29 mouse cellular contexts compared by ENCODE assay signal in genomic region chr7:56102293-56102847, GRCm38 (mm10). TPM values are rescaled to one million over a fixed set of nuclear protein-coding genes. Genes with fewer than 3 reads are reported as not detected.
DNase-seq lines count a peak whose midpoint lies in the region; ATAC-seq and TF ChIP-seq lines count a peak whose summit lies in the region.
"Had no signal": no experiment of that assay in that cellular context is flagged by ENCODE, and none has a peak within 500 bp of the region (broad histone marks: within the 10 kb centered on the region; RNA-seq: fewer than 3 reads in every experiment).

No protein-coding gene starts in this region.

- H3K9me3 ChIP-seq in forebrain, embryonic 15.5 days = no peaks in the 10 kb centered on the region
- no peaks in the 10 kb centered on the region for H3K9me3 ChIP-seq in forebrain, embryonic 12.5 days
- H3K9me3 ChIP-seq: embryonic facial prominence, embryonic 12.5 days; hindbrain, embryonic 13.5 days; liver, embryonic 13.5 days; midbrain, embryonic 10.5 days; midbrain, embryonic 15.5 days; neural tube, embryonic 15.5 days; stomach, embryonic 15.5 days had no signal

- H3K27ac ChIP-seq in forebrain, embryonic 15.5 days (replicated peaks) = peak overlapping the region; percentile 42
- no peak overlapping the region for H3K27ac ChIP-seq in forebrain, embryonic 12.5 days
- peak overlapping the region; percentile 1; the same call in 1 of the 2 replicates for H3K27ac ChIP-seq in left cerebral cortex, adult 2 months
- H3K27ac ChIP-seq: embryonic facial prominence, embryonic 12.5 days; hindbrain, embryonic 13.5 days; liver, embryonic 13.5 days; midbrain, embryonic 10.5 days; midbrain, embryonic 15.5 days; neural tube, embryonic 15.5 days; stomach, embryonic 15.5 days had no signal

- no peak for DNase-seq in left cerebral cortex, adult 2 months (ENCODE audit: extremely low spot score in 1 of 2, low spot score in 2 of 2)
- no peak for DNase-seq in left cerebral cortex, postnatal 4 days
- peak; percentile 42 for DNase-seq in brain, adult 2 months (ENCODE audit: low read depth, low spot score)
- DNase-seq in gonadal fat pad, adult 2 months (ENCODE audit: low read depth) = peak; percentile 31
- DNase-seq: adrenal gland, adult 2 months; adrenal gland, postnatal 36 days; cerebellum, adult 8-10 months; embryo, embryonic 11 days; heart, postnatal 4 days; kidney, adult 8-10 months; kidney, postnatal 10 days; liver, embryonic 13.5 days; lung, adult 2 months; lung, postnatal 14 days; retina, postnatal 1 day; right cerebral cortex, postnatal 25 days; thymus, postnatal 14 days had no signal

- H3K27me3 ChIP-seq in forebrain, embryonic 15.5 days = no peaks in the 10 kb centered on the region
- no peaks in the 10 kb centered on the region for H3K27me3 ChIP-seq in forebrain, embryonic 12.5 days
- H3K27me3 ChIP-seq: embryonic facial prominence, embryonic 12.5 days; hindbrain, embryonic 13.5 days; liver, embryonic 13.5 days; midbrain, embryonic 15.5 days; neural tube, embryonic 15.5 days; stomach, embryonic 15.5 days had no signal

- WGBS in forebrain, embryonic 15.5 days = 29% methylated on average over 5 of the region's 5 CpGs
- WGBS in forebrain, embryonic 12.5 days = 66% methylated on average over 5 of the region's 5 CpGs

- no peak for TF ChIP-seq CTCF in left cerebral cortex, adult 2 months (IDR thresholded peaks at IDR 0.05)

- H3K4me2 ChIP-seq in forebrain, embryonic 15.5 days (replicated peaks) = no peak overlapping the region
- no peak overlapping the region for H3K4me2 ChIP-seq in forebrain, embryonic 12.5 days
- H3K4me2 ChIP-seq: embryonic facial prominence, embryonic 12.5 days; heart, embryonic 11.5 days; hindbrain, embryonic 13.5 days; liver, embryonic 13.5 days; midbrain, embryonic 15.5 days; neural tube, embryonic 15.5 days; stomach, embryonic 15.5 days had no signal

- intact Hi-C loops in left cerebral cortex, adult 2 months (cut with DNase I) = no loop called here
- intact Hi-C loops in left cerebral cortex, postnatal 4 days (cut with DNase I) = no loop called here

- no peak overlapping the region for H3K9ac ChIP-seq in forebrain, embryonic 15.5 days (replicated peaks)
- no peak overlapping the region for H3K9ac ChIP-seq in forebrain, embryonic 12.5 days
- H3K9ac ChIP-seq: embryonic facial prominence, embryonic 12.5 days; hindbrain, embryonic 13.5 days; liver, embryonic 13.5 days; midbrain, embryonic 15.5 days; neural tube, embryonic 15.5 days; stomach, embryonic 15.5 days had no signal

- H3K4me1 ChIP-seq in forebrain, embryonic 15.5 days = peaks cover 7% of the 10 kb centered on the region; the same call in 1 of the 2 replicates
- no peaks in the 10 kb centered on the region for H3K4me1 ChIP-seq in forebrain, embryonic 12.5 days
- H3K4me1 ChIP-seq: embryonic facial prominence, embryonic 12.5 days; hindbrain, embryonic 13.5 days; liver, embryonic 13.5 days; midbrain, embryonic 10.5 days; midbrain, embryonic 15.5 days; neural tube, embryonic 15.5 days; stomach, embryonic 15.5 days had no signal

- no peak overlapping the region for H3K4me3 ChIP-seq in forebrain, embryonic 15.5 days
- H3K4me3 ChIP-seq in forebrain, embryonic 12.5 days (replicated peaks) = no peak overlapping the region
- H3K4me3 ChIP-seq in left cerebral cortex, adult 2 months = no peak overlapping the region
- H3K4me3 ChIP-seq: embryonic facial prominence, embryonic 12.5 days; hindbrain, embryonic 13.5 days; liver, embryonic 13.5 days; midbrain, embryonic 10.5 days; midbrain, embryonic 15.5 days; neural tube, embryonic 15.5 days; stomach, embryonic 15.5 days had no signal

- ATAC-seq in forebrain, embryonic 15.5 days (replicated peaks) = peak; percentile 57
- no peak for ATAC-seq in forebrain, embryonic 12.5 days (ENCODE audit: low FRiP score)
- no peak for ATAC-seq in granulocyte monocyte progenitor cell, adult 5-6 weeks (replicated peaks; ENCODE audit: poor library complexity, severe bottlenecking)
- ATAC-seq: CD4-positive, CD25-positive, alpha-beta regulatory T cell, adult 4 months; intestine, embryonic 16.5 days; midbrain, embryonic 15.5 days had no signal

- H3K36me3 ChIP-seq in forebrain, embryonic 15.5 days = peaks cover 59% of the 10 kb centered on the region
- peaks cover 54% of the 10 kb centered on the region for H3K36me3 ChIP-seq in forebrain, embryonic 12.5 days (replicated peaks)

RNA-seq across cellular contexts. Expression of gene Herc2, which starts 52.4 kb away (rescaled TPM):
- 47.7 and 53.7 TPM in 2 replicates for polyA plus RNA-seq in forebrain, embryonic 15.5 days (2015; fragmentation: Nextera tagmentation; extraction: Ambion mirVana)
- polyA plus RNA-seq in forebrain, embryonic 12.5 days (2016; fragmentation: Nextera tagmentation; extraction: Ambion mirVana) = 33.9 and 34.4 TPM in 2 replicates
- total RNA-seq in left cerebral cortex, adult 2 months (2021) = 100 to 1,000 TPM; 145 to 150 TPM
- total RNA-seq in left cerebral cortex, postnatal 4 days (2021) = 100 to 1,000 TPM; 130 to 131 TPM
- 21.4 and 23.8 TPM in 2 replicates for polyA plus RNA-seq in gonadal fat pad, adult 2 months (2012; rRNA removed)
- total RNA-seq in granulocyte monocyte progenitor cell, adult 5-6 weeks (2014; fragmentation: Nextera tagmentation) = 18.9 and 29.0 TPM in 2 replicates
- total RNA-seq in granulocyte monocyte progenitor cell, adult 5-6 weeks (2017) = 31.5 and 44.2 TPM in 2 replicates

Comparison
In these comparisons a context has a peak if more than half of its experiments do, and no peak if none do; other contexts are left out.
1. DNase-seq: peak in brain, adult 2 months (single experiment) and gonadal fat pad, adult 2 months (single experiment); none in left cerebral cortex, adult 2 months (0 of 2) and left cerebral cortex, postnatal 4 days (single experiment).